Mouse (Mus musculus) left cerebral cortex, postnatal 25 days (tissue): Measurements from ENCODE around the gene Hoxd9. TPM values are rescaled to one million over a fixed set of nuclear protein-coding genes. Genes with fewer than 3 reads are reported as not detected.

ENCODE experiments used
- DNase-seq, 2 experiments: peaks; one replicate each; pipeline ENCODE4 v3.0.0; 2022; ENCODE audit warnings: low spot score in 2 of 2, mixed read lengths in 1 of 2
- intact Hi-C: fragments of 180-260 bp; cut with DNase I; formaldehyde crosslinking; loops from one replicate; pipeline ENCODE4 v1.15.1; 2025
- total RNA-seq, 2 experiments: library from RNA; stranded (reverse); gene quantifications; 2 replicates each; pipeline ENCODE4 v1.2.3; 2021

Hoxd9 gene
- total RNA-seq, 2 experiments from 2014 or later = not detected

DNA sequence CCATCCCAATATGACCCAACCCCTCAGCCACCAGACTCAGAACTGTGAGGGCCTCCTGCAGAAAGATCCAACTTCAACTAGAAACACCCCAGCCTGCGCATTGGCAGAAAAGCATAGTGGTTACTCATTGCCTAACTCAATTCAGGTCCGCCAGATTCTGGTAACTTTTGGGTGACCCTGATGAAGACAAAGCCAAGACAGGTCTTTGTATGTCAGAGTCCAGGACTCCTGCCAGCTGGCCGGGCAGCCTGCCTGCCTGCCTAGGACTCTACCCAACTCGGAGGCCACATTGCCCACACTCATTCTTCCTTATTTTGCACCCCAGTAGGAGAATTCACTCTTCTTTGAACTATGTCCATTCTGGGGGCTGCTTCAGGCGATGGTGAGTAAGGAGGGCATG lies 29.0 kb downstream of the Hoxd9 start, which contains the start of gene Gm28230:
Gene Gm28230, plus strand, starts transcription at position 178 of the 400 bp plus-strand sequence.
- DNase-seq = no peak
- intact Hi-C loops = no loop called here

DNA sequence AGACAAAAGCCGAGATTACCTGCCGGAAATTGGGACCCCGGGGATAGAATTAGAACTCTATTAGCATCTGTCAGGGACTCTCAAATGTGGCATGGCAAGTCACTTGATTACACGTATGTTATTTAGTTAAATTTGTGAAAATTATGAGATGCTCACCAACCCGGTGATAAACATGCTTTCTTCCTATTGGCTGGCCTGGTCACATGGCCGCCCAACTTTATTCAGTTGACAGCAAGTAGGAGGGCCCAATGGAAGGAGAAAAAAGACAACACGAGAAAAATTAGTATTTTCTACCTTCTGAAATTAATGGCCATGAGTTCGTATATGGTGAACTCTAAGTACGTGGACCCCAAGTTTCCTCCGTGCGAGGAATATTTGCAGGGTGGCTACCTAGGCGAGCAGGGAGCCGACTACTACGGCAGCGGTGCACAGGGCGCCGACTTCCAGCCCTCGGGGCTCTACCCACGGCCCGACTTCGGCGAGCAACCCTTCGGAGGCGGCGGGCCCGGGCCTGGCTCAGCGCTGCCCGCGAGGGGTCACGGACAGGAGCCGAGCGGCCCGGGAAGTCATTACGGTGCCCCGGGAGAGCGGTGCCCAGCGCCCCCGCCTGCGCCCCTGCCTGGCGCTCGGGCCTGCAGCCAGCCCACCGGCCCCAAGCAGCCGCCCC lies 29.6 kb downstream of the Hoxd9 start:
- intact Hi-C loops = no loop called here
- DNase-seq = no peak

DNA sequence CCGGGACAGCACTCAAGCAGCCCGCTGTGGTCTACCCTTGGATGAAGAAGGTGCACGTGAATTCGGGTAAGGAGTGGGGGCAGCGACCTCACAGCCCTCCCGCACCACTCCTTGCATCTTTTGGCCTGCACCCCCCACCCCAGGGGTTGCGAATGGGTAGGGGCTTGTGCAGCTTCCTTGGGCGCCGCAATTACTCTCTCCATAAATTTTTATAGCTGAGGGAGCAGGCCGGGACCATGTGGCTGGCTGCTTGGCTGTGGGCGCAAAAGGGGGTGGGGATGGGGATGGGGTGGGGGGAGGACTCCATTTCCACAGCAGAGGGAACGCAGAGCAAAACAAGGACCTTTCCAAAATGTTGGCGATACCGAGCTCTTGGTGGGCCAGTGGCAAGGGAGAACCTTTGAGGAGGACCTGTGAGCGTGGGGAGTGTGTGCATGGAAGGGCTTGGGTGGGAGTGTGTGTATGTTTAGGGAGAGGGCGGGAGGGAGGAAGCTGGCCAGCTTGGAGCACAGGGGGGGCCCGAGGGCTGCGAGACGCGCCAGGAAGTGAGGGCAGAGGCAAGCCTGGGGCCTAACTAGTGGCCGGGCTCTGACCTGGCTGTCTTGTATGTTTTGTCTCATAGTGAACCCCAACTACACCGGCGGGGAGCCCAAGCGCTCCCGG lies 30.2 kb downstream of the Hoxd9 start:
- intact Hi-C loops = no loop called here
- DNase-seq = no peak

DNA sequence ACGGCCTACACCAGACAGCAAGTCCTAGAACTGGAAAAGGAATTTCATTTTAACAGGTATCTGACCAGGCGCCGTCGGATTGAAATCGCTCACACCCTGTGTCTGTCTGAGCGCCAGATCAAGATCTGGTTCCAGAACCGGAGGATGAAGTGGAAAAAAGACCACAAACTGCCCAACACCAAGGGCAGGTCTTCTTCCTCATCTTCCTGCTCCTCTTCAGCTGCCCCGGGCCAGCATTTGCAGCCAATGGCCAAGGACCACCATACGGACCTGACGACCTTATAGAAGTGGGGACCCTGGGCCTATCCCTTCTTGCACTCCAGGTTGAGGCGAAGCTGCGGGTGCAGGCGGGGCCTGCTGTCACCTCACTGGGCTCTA lies 30.8 kb downstream of the Hoxd9 start:
- intact Hi-C loops = no loop called here
- no peak for DNase-seq

DNA sequence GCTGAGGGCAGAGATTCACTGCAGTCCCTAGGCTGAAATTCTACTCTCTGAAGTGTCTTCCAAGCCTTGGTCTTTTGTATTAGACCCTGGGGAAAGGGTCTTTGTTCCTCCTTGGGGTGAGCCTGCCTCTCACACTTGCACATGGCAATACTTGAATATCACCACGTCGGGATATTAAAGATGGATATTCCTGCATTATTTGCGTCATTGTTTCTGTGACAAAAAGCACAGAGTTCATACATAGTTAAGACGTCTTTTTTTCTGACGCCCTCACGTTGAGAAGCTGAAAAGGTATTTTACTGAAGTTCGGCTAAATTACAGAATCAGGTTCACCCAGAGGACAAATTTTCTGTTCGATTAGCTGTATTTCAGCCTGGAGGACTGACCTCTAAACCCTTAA lies 32.8 kb downstream of the Hoxd9 start:
- no peak for DNase-seq
- intact Hi-C loops = loop anchor here (10.0 kb wide), 1 partner anchor 1456 kb away; the partner anchor contains the start of gene Sp9

DNA sequence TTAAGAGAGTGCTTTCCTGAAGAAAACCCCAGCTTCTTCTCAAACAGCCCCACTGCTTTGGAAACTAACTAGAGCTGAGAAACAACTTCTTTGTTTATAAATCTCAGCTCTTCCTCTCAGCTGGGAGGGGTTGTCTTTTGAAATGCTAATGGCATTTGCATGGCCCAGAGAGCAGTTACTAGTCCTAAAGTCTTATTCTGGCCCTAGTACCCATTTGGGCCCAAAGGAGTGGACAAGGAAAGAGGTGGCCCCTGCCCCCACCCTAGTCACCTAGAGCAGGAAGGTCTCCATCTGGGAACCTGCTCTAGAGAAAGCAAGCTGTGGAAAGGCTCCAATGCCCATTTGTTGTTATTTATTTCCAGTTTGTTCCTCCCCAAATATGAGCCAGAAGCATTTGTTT lies 33.5 kb downstream of the Hoxd9 start:
- DNase-seq = no peak
- intact Hi-C loops = loop anchor here (10.0 kb wide), 1 partner anchor 1456 kb away; the partner anchor contains the start of gene Sp9

DNA sequence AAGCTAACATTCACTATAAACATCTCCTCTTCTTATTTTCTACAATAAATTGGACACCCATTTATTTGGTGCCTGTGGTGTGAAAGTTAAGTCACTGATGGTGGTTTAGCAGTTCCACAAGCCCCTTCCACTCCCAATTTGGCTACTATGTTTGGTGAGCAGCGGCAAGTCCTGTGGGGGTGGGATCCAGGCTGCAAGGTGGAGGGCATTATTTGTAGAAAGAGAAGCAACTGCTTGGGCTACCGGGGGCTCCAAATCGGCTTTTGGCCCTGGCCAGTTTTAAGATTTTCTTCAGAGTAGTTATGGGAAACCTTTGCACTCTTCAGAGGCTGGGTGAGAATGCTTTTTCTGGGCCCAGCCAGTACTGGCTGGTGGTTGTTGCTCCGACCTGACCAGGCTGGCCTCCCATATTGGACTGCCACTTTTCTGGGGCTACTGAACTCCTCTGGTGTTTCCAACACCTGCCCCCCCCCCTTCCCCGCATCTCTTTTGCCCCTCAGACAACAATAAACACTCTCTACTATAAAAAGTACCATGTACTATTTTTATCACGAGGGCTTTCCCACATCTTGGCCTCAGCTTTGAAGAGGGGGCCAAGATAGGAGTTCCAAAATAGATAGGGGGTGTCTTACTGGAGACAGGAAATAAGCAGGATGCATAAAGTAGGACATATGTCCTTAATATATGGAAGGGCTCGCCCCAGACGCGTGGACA lies 34.4 kb downstream of the Hoxd9 start:
- no peak for DNase-seq
- intact Hi-C loops = loop anchor here (10.0 kb wide), 1 partner anchor 1457 kb away; the partner anchor contains the start of gene Sp9

DNA sequence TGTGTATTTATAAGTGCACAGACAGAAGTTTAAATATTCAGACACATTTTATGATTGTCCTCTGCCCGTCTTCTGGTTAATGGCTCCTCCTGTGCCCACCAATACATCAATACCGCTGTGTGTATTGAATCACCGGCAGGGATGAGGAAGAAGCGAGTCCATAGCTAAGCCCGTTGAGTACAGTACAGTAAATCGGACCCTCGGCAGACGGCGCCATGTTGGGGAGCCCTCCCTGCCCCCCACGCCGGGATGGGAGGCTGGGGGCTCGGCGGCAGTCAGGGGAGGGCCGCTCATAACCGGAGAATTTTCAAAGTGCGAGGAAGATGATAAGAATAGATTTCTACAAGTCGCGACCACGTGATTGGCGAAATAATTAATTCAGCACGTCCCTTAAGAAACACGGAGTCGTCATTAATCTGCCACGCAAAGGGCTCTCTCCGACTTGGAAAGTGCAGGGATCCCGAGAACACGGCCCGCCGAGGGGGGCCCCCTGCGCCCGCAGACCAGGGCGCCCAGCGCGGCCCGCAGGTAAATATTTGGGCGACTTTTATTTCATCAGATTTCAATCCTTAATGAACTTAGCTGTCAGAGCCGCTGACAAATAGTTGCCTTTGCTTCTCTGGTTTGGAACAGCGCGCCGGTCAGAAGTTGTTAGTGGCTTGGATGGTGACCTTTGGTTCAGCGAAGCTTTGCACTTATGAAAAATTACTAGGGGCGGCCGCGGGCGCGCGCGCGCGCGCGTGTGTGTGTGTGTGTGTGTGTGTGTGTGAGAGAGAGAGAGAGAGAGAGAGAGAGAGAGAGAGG lies 35.2 kb downstream of the Hoxd9 start:
- intact Hi-C loops = loop anchor here (10.0 kb wide), 1 partner anchor 1458 kb away; the partner anchor contains the start of gene Sp9

DNA sequence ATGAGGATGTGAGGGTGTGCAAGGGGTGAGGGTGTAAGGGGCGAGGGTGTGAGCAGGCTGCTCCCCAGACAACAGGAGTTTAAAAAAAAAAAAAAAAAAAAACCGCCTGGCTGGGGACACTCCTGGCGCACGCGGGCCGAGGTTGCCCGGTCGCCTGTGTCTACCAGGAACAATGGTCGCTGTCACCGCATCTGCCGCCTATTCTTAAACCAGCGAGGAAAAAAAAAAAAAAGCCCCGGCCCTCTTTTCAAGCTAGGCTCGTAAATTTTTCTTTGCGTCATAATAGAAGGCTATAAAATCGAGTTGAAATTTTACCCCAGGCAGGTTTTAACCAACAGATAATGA lies 35.8 kb downstream of the Hoxd9 start:
- intact Hi-C loops = loop anchor here (10.0 kb wide), 1 partner anchor 1458 kb away; the partner anchor contains the start of gene Sp9
- no peak for DNase-seq

More for the DNA sequence above, 35.2 kb downstream of the Hoxd9 start:
- no peak for DNase-seq

DNA sequence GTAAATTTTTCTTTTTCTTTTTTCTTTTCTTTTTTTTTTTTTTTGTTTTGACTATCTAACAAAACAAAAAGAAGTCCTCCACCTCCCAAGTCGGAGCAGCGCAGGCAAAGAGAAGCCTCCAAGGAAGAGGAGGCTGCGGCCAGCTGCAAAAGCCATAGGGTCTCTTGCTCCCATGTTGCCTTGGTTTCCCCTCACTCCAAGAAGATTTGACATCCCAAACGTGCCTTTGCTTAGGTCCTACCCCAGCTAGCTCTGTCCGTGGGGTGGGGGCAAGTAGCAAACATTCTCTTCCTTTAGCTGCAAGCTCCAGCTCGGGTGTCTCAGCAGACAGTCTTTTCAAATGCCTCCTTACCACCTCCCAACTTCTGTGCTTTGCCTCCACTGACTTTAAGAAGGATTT lies 36.2 kb downstream of the Hoxd9 start:
- DNase-seq = no peak
- intact Hi-C loops = loop anchor here (10.0 kb wide), 1 partner anchor 1459 kb away; the partner anchor contains the start of gene Sp9

DNA sequence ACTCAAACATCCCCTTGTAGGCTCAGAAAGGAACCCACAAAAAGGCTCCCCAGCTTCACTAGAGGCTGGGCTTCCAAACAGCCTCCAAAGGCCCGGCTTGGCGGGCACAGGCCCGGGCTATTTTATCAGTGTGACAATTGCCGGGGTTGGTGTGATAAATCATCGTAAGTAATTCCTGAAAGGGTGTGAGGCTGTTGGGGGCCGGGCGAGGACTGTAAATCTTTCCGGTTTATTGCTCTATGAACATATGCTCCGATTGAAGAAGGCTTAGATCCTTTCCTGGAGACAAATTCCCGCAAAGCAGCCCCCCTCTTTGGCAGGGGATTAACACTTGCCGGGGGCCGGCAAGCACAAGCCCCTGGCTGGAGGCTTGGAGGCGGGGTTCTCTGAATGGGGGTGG lies 36.9 kb downstream of the Hoxd9 start:
- intact Hi-C loops = loop anchor here (10.0 kb wide), 1 partner anchor 1460 kb away; the partner anchor contains the start of gene Sp9
- DNase-seq = no peak

DNA sequence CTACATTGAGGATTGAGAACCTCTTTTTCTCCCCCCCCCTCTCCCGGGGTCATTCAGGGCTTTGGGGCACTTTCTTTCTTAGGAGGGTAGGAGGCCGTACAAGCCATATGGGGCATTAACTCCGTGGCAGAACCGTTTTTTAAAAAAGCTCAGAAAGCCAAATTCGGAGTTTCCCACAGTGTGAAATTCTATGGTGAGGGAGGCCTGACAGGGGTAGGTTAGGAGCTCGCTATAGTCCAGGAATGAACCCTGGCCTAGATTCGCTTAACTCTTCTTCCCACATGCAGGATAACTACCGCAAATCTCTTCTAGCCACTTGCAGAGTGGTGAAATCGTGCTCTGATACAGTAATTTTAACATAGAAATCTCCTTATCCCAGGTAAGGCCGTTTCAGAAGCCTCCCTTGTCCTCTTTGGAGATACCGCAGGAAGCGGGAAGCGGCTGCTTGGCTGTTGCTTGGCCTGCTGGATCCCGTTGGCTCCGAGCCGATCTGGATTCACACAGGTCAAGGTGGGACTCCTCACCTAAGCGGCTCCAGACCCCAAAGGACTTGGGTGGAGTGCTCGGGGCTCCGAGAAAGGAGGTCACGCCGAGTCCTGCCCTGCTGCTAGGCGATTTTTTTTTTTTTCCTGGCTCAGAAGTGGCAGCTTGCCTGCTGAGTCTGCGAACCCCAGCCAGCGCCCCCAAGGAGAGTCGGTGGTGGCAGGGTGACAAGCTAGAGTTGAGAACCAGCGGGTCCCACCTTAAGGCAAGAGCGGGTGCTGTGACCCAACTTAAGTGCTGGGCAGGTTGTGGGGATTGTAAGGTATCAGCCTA lies 37.7 kb downstream of the Hoxd9 start:
- intact Hi-C loops = loop anchor here (10.0 kb wide), 1 partner anchor 1460 kb away; the partner anchor contains the start of gene Sp9
- DNase-seq = no peak

DNA sequence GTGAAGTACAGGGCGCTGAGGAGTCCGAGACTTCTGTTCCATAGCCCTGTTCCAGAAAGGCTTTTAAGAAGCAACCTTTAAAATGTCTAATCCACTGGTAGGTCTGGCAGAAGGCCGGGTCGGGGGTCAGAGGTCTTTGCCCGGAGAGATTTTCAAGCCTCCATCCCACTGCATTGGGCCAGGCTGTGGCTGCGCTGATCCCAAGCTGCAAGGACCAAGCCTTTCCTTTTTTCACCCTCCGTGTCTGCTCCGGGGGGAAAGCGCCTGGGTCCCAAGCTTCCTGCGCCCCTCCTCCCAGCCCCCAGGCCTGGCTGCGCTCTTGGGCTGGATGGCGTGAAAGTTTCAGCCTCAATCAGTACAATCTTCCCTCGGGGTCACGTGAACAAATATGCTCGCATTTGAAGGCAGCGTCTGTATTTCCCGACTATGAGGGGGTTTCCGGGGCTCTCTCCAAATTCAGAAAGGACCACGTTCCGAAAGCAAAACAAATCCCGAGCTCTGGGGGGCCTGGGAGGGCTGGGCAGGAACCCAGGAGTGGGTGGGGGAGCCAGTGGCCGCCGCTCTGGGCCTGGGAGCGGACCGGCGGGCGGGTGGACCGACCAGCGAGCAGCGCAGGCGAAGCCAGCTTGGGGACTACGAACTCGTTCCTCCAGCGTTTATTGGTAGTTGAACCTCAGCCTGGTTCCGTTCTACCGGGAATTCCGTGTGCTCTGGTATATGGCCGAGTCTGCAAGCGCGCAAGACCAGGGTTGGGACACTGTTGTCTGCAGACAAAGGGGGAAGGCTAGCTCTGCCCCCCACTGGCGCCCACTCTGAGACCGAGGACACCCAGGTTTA lies 38.5 kb downstream of the Hoxd9 start:
- no peak for DNase-seq
- intact Hi-C loops = loop anchor here (10.0 kb wide), 1 partner anchor 1461 kb away; the partner anchor contains the start of gene Sp9

DNA sequence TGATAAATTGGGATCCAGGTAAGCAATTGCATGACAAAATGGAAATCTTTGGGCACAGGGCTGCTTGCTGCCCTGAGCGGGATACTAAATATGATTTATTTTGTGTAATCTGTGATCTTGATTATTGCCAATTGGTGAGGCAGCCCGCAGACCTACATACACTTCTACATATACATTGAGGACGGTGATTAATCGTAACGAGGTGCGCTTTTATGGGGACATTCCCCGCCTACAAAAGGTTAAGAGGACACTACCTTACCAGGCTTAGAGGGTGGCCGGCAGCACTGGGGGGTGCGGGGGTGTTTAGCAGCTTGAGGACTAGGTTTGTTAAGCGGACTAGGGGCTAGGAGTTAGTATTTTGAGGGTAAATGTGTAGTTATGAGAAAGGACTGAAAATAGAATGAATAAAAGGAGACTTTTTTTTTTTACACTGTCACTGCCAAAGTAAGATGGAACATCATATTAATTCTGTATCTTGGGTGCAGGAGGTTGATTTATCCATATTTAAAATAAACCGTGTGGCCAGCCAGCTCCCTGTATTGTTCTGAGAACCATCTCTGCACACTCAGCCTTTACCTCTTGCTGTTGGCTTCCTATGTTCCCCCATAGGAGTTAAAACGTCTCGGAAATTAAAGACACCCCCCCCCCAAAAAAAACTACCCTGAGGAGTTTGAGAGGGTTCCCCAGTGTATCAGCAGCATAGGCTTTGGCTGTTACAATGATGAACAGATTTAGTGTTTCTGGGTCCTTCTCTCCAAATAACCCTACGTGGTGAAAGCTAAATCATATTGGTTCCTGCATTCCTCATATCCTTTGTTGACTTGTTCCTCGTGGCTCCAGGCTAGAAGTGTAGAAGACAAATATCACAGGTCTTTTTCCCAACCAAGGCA lies 39.4 kb downstream of the Hoxd9 start:
- DNase-seq = no peak
- intact Hi-C loops = loop anchor here (10.0 kb wide), 1 partner anchor 1462 kb away; the partner anchor contains the start of gene Sp9

DNA sequence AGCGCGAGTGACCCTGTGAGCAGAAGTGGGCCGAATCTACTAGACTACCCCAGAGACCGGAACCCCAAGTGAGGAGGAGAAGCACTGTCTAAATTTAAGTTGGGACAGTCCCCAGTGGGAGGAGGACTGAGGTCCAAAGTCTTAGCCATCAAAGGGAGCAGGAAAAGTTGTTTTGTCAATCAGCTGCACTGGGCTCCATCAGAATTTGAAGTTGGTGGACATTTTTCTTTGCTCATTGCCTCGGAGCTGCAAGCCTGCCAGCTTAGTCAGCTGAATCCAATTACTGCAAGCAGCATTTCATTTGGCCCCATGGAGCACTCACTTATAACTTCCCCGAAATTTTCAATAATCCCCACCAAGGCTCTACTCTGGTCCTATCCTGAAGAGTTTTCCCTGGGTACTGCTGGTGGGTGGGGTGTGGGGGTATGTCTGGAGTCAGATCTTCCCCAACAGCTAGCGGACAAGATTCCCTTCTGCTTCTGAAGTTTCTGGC lies 40.1 kb downstream of the Hoxd9 start:
- intact Hi-C loops = loop anchor here (10.0 kb wide), 1 partner anchor 1463 kb away; the partner anchor contains the start of gene Sp9
- DNase-seq = no peak
